In the genomic region with DNA sequence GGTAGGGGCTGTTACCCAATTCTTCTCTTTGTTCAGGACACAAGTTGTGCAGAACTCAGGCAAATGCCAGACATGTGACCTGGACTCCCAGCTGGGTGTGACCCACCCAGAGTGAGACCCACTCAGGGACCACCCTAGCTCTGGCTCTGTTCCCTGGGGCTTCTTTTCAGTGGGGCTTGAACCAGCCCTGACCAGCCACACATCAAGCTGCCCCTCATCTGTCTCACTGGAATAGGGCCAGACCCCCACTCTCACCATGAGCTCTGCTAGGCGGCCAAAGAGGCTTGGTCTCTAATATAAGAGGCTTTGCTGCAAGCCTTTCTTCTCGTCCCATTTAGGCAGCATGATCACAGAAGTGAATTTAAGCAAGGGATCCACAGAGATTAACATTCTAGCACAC, we compare ENCODE assay signal across 19 mouse cellular contexts.
"Had no signal": no experiment of that assay in that cellular context is flagged by ENCODE, and none has a peak within 500 bp of the region (broad histone marks: within the 10 kb centered on the region; RNA-seq: fewer than 3 reads in every experiment).

No protein-coding gene starts in this region.

- H3K9ac ChIP-seq: intestine, embryonic 15.5 days; kidney, embryonic 15.5 days; limb, embryonic 12.5 days; limb, embryonic 15.5 days; liver, embryonic 14.5 days; liver, postnatal 0 days; stomach, embryonic 15.5 days had no signal

- DNase-seq: kidney, adult 11 months; kidney, adult 8-10 months; kidney, postnatal 10 days; kidney, postnatal 36 days; liver, postnatal 0 days; lung, postnatal 14 days; midbrain, embryonic 14.5 days; right cerebral cortex, postnatal 25 days; spleen, adult 18-20 months; thymus, postnatal 25 days had no signal

- H3K27me3 ChIP-seq: intestine, embryonic 15.5 days; limb, embryonic 15.5 days; stomach, embryonic 15.5 days had no signal

- H3K4me2 ChIP-seq: intestine, embryonic 15.5 days; kidney, embryonic 15.5 days; limb, embryonic 12.5 days; limb, embryonic 15.5 days; liver, embryonic 11.5 days; midbrain, embryonic 11.5 days; stomach, embryonic 15.5 days had no signal

- ATAC-seq: intestine, embryonic 15.5 days; liver, postnatal 0 days had no signal

- H3K4me1 ChIP-seq: intestine, embryonic 15.5 days; kidney, embryonic 15.5 days; limb, embryonic 15.5 days; megakaryocyte, embryonic 14.5 days; stomach, embryonic 15.5 days had no signal

- H3K9me3 ChIP-seq: intestine, embryonic 15.5 days; kidney, embryonic 15.5 days; limb, embryonic 15.5 days; stomach, embryonic 15.5 days had no signal

- H3K27ac ChIP-seq: intestine, embryonic 15.5 days; kidney, embryonic 15.5 days; limb, embryonic 12.5 days; limb, embryonic 15.5 days; liver, embryonic 14.5 days; stomach, embryonic 15.5 days had no signal

- H3K36me3 ChIP-seq: intestine, embryonic 15.5 days; kidney, embryonic 15.5 days; limb, embryonic 12.5 days; limb, embryonic 15.5 days; stomach, embryonic 15.5 days had no signal

- H3K4me3 ChIP-seq: intestine, embryonic 15.5 days; kidney, embryonic 15.5 days; limb, embryonic 12.5 days; limb, embryonic 15.5 days; megakaryocyte, embryonic 14.5 days; stomach, embryonic 15.5 days had no signal
